Mouse (Mus musculus): ENCODE data around the gene Mptx2. TPM values are rescaled to one million over a fixed set of nuclear protein-coding genes. Genes with fewer than 3 reads are reported as not detected.
"Not testable (repeated sequence)": the region's sequence is repeated elsewhere in the genome, so short reads cannot be mapped to it uniquely, and the experiment has no call there.

Gene Mptx2
- polyA plus RNA-seq, 1 experiment from 2014 or later = not detected

DNA sequence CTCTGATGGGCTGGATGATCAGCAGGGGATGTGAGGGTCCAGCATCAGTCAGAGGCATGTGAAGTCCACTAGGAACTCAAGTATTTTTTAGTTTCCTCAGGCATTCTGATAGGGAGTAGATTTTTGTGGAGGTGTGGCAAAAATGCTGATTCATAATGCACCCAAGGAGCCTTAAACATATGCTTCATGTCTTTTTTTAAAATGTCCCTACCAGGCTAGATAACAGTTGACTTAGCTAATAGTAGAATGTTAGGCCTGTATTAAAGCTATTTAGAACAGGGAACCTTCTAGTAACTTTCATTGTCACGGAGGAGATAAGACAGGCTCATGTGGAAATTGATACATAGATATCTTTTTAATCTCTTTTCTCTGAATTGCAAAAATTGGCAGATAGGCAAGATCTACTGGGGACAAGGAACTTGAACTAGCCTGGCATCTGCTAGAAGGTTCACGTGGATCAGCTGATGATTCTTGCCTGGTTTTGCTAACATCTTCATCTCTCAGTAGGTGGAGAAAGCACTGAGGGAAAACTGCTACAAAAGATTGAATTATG is 40.4 kb upstream of the Mptx2 start:
- Histone ChIP-seq H3K9ac (no peak overlapping the region), H3K4me1 (ENCODE audit: insufficient read depth) (no peaks in the 10 kb centered on the region), H3K27me3 (ENCODE audit: insufficient read depth, low read length) (no peaks in the 10 kb centered on the region), H3K27ac (ENCODE audit: low read depth) (no peak overlapping the region), H3K4me3 (ENCODE audit: low read depth, low read length) (no peak overlapping the region), H3K9me3 (ENCODE audit: low read depth, low read length) (no peaks in the 10 kb centered on the region), H3K36me3 (ENCODE audit: insufficient read depth) (no peaks in the 10 kb centered on the region), H3K4me2 (no peak overlapping the region)
- 82% methylated on average over 2 of the region's 2 CpGs for WGBS
- TF ChIP-seq CTCF (IDR thresholded peaks at IDR 0.05; ENCODE audit: low read depth) = no peak
- no peak for ATAC-seq (ENCODE audit: insufficient read depth)
- DNase-seq = no peak

DNA sequence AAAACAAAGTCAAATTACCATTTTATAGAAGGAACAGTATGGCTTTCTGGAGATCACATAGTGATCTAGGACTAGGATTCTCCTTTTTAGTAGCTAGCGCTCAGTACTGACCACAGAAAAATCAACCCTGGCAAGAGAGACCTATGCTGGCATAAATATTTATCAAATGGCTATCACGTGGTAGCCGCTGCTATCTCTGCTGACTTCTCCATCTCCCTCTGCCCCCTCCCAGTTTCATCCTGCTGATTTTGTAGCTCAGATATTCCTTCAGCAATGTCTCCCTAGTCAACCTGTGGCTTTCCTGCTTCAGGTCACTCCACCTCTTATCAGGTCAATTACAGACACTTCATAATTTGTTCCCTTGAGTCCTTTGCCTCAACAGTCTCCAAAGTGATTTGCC is 38.1 kb upstream of the Mptx2 start:
- Histone ChIP-seq H3K4me2 (no peak overlapping the region), H3K36me3 (ENCODE audit: insufficient read depth) (no peaks in the 10 kb centered on the region), H3K27ac (ENCODE audit: low read depth) (no peak overlapping the region), H3K9ac (no peak overlapping the region), H3K4me3 (ENCODE audit: low read depth, low read length) (no peak overlapping the region), H3K4me1 (ENCODE audit: insufficient read depth) (no peaks in the 10 kb centered on the region), H3K9me3 (ENCODE audit: low read depth, low read length) (no peaks in the 10 kb centered on the region), H3K27me3 (ENCODE audit: insufficient read depth, low read length) (no peaks in the 10 kb centered on the region)
- TF ChIP-seq CTCF (IDR thresholded peaks at IDR 0.05; ENCODE audit: low read depth) = no peak
- ATAC-seq (ENCODE audit: insufficient read depth) (no peak), DNase-seq (no peak)
- WGBS = 49% methylated on average over 3 of the region's 3 CpGs

DNA sequence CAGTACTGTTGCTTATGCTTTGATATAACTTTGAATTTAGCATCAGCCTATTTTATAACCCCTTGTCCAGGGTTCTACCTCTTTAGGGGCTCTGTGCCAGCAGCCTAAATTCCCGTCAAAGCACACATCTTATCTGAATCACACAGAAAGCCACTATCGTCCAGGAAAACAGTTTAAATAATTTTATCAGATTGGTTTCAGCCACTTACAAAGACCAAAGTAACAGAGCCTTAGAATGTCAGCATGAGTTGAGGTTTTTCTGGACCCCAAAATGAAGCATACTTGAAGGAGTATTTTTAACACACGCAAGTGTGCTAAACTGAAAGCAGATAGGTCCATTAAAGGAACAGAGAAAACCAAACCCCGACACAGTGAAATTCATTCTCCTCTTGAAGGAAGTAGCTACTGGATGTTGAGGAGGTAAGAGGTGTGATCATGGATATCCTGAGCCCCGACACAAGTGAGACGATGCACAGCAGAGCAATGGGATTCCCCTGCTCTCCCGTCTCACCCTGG is 36.0 kb upstream of the Mptx2 start:
- H3K36me3 ChIP-seq (ENCODE audit: insufficient read depth); H3K27me3 ChIP-seq (ENCODE audit: insufficient read depth, low read length); H3K9me3 ChIP-seq (ENCODE audit: low read depth, low read length); DNase-seq; H3K4me3 ChIP-seq (ENCODE audit: low read depth, low read length); H3K4me2 ChIP-seq; ATAC-seq (ENCODE audit: insufficient read depth); H3K27ac ChIP-seq (ENCODE audit: low read depth); H3K9ac ChIP-seq; H3K4me1 ChIP-seq (ENCODE audit: insufficient read depth): not testable (repeated sequence)
- 58% methylated on average over 7 of the region's 7 CpGs for WGBS

DNA sequence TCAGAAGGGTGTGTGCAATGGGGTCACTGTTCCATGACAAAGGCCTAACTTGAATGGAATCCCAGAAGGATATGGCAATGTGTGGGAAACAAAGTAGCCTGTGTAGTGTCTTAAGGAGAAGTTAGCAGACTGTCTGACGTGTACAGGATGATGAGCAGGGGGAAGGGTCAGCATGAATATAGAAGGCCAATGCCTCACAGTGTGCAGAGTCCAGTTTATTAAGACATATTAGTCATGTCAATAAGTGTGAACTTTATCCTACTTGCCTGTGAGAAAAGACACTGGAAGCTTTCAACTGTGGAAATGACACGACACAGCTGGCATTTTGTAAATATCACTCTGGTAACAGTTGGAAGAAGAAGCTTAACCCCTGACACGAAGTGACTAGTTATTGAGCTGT is 25.2 kb upstream of the Mptx2 start:
- H3K36me3 ChIP-seq (ENCODE audit: insufficient read depth); H3K27me3 ChIP-seq (ENCODE audit: insufficient read depth, low read length); H3K27ac ChIP-seq (ENCODE audit: low read depth); H3K4me2 ChIP-seq; H3K9me3 ChIP-seq (ENCODE audit: low read depth, low read length); ATAC-seq (ENCODE audit: insufficient read depth); H3K9ac ChIP-seq; H3K4me3 ChIP-seq (ENCODE audit: low read depth, low read length); H3K4me1 ChIP-seq (ENCODE audit: insufficient read depth): not testable (repeated sequence)
- peak; percentile 17 for DNase-seq
- 24% methylated on average over 3 of the region's 3 CpGs for WGBS

DNA sequence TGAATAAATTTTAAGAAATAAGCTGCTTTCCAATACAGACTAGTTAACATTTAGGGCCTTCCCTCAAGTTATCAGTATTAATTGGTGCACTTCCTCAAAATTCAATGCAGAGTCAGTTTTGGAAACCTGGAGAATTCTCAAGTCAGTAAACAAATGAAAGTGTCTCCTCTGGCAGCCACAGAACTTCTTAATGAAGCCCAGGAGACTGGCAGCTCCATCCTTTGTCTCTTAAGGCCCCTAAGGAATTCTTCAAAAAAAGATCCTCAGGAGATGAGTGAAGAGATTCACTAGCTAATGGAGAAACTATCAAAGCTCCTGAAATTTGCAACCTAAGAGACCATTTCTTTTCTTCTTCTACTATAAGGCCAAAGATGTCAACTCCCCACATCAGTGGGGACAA is 11.9 kb downstream of the Mptx2 start, which contains the start of gene Olfr418:
Gene Olfr418, plus strand, starts transcription at position 301 of the 400 bp plus-strand sequence.
- DNase-seq = no peak
- Histone ChIP-seq H3K9ac (no peak within 1 kb of the TSS), H3K4me1 (ENCODE audit: insufficient read depth) (no peaks in the 10 kb centered on the region), H3K9me3 (ENCODE audit: low read depth, low read length) (no peaks in the 10 kb centered on the region), H3K4me3 (ENCODE audit: low read depth, low read length) (no peak within 1 kb of the TSS), H3K27ac (ENCODE audit: low read depth) (no peak within 1 kb of the TSS), H3K36me3 (ENCODE audit: insufficient read depth) (no peaks in the 10 kb centered on the region), H3K27me3 (ENCODE audit: insufficient read depth, low read length) (no peaks in the 10 kb centered on the region), H3K4me2 (no peak within 1 kb of the TSS)
- TF ChIP-seq CTCF (IDR thresholded peaks at IDR 0.05; ENCODE audit: low read depth) = no peak
- ATAC-seq (ENCODE audit: insufficient read depth) = no peak

DNA sequence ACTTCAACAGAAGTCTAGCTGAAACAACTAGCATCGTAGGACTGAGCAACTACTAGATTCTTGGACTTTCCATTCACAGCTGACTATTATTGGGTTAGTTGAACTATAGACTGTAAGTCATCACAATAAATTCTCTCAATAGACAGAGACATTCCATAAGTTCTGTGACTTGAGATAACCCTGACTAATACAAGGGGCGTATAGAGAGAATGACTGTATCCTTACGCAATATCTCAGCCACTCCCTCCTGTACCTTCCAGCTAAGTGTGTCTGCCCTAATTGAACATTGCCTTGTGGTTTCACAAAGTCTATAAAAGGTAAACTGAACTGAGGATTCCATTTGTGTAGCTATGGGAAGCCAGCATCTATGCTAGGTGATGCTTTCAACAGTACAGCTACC is 27.7 kb downstream of the Mptx2 start:
- H3K9me3 ChIP-seq (ENCODE audit: low read depth, low read length) = no peaks in the 10 kb centered on the region
- H3K36me3 ChIP-seq (ENCODE audit: insufficient read depth) = no peaks in the 10 kb centered on the region
- no peaks in the 10 kb centered on the region for H3K27me3 ChIP-seq (ENCODE audit: insufficient read depth, low read length)
- TF ChIP-seq CTCF (IDR thresholded peaks at IDR 0.05; ENCODE audit: low read depth) = no peak
- H3K27ac ChIP-seq (ENCODE audit: low read depth) = no peak overlapping the region
- WGBS = 87% methylated on average over 3 of the region's 3 CpGs
- H3K9ac ChIP-seq = no peak overlapping the region
- no peak overlapping the region for H3K4me3 ChIP-seq (ENCODE audit: low read depth, low read length)
- ATAC-seq (ENCODE audit: insufficient read depth) (no peak), DNase-seq (no peak)
- H3K4me2 ChIP-seq = no peak overlapping the region
- no peaks in the 10 kb centered on the region for H3K4me1 ChIP-seq (ENCODE audit: insufficient read depth)

DNA sequence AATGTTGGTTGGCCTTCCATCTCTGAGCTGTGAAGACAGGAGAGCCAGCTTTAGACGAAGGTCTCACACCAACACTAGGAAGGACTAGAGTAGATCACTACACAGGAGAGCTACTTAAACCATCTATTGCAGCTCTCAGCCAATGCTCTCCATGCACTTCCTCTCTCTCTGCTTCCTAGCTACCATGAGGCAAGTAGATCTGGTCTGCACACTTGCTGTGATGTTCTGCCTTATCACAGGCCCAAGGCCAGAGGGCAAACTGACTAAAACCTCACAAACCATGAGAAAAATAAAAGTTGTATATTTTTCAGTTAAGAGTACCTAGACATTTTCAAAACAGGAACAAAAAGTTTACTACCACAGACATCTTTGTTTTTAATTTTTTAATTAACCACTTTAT is 40.6 kb downstream of the Mptx2 start:
- H3K36me3 ChIP-seq (ENCODE audit: insufficient read depth); H3K4me1 ChIP-seq (ENCODE audit: insufficient read depth); DNase-seq; H3K9me3 ChIP-seq (ENCODE audit: low read depth, low read length); H3K4me3 ChIP-seq (ENCODE audit: low read depth, low read length); ATAC-seq (ENCODE audit: insufficient read depth); H3K9ac ChIP-seq; H3K4me2 ChIP-seq; H3K27ac ChIP-seq (ENCODE audit: low read depth); H3K27me3 ChIP-seq (ENCODE audit: insufficient read depth, low read length): not testable (repeated sequence)
- whole genome bisulfite sequencing = 75% methylated on average over 1 of the region's 1 CpGs

DNA sequence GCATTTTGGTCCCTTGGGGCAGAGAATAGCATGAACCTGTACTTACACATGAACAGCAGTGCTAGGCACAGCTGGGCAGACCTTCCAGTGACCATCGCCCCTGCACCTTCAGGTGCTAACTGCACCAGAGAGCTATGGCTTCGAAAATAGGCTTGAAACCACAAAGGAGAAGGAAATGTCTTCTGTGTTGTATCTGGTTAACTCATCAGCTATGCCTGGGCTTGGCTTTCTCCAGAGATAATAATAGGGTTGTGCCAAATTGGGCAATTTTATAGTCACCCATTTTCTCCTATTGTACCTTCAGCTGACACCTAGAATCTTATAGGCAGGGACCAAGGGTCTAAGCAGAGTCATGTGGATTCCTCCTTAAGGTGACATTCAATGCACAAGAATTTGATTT is 50.5 kb downstream of the Mptx2 start, which contains the start of gene Fcer1a:
Gene Fcer1a, minus strand, starts transcription at position 134 of the 400 bp plus-strand sequence.
- 88% methylated on average over 2 of the region's 2 CpGs for WGBS
- H3K9me3 ChIP-seq (ENCODE audit: low read depth, low read length) = no peaks in the 10 kb centered on the region
- H3K27ac ChIP-seq (ENCODE audit: low read depth) = no peak within 1 kb of the TSS
- H3K4me1 ChIP-seq (ENCODE audit: insufficient read depth) = no peaks in the 10 kb centered on the region
- H3K4me2 ChIP-seq = no peak within 1 kb of the TSS
- no peaks in the 10 kb centered on the region for H3K36me3 ChIP-seq (ENCODE audit: insufficient read depth)
- H3K9ac ChIP-seq = no peak within 1 kb of the TSS
- H3K4me3 ChIP-seq (ENCODE audit: low read depth, low read length) = no peak within 1 kb of the TSS
- ATAC-seq (ENCODE audit: insufficient read depth) = no peak
- H3K27me3 ChIP-seq (ENCODE audit: insufficient read depth, low read length) = no peaks in the 10 kb centered on the region
- no peak for TF ChIP-seq CTCF (IDR thresholded peaks at IDR 0.05; ENCODE audit: low read depth)
- no peak for DNase-seq

Other genes with a start within 250 kb of the Mptx2 start
- gene Olfr1408, start 140.4 kb downstream of the Mptx2 start, polyA plus RNA-seq (2014; fragmentation: Nextera tagmentation; extraction: Ambion mirVana) = not detected in 2 replicates
- gene Olfr1406, start 87.1 kb downstream of the Mptx2 start, polyA plus RNA-seq (2014; fragmentation: Nextera tagmentation; extraction: Ambion mirVana) = not detected in 2 replicates
- not detected in 2 replicates for gene Olfr218, start 80.0 kb downstream of the Mptx2 start, polyA plus RNA-seq (2014; fragmentation: Nextera tagmentation; extraction: Ambion mirVana)
- gene Olfr1404, start 65.4 kb downstream of the Mptx2 start, polyA plus RNA-seq (2014; fragmentation: Nextera tagmentation; extraction: Ambion mirVana) = not detected in 2 replicates
- gene Fcer1a, start 50.6 kb downstream of the Mptx2 start, polyA plus RNA-seq (2014; fragmentation: Nextera tagmentation; extraction: Ambion mirVana) = not detected in 2 replicates
- gene Olfr418, start 11.8 kb downstream of the Mptx2 start, polyA plus RNA-seq (2014; fragmentation: Nextera tagmentation; extraction: Ambion mirVana) = not detected in 2 replicates
- 0.54 and 0.81 TPM in 2 replicates for gene Ackr1, start 56.0 kb upstream of the Mptx2 start, polyA plus RNA-seq (2014; fragmentation: Nextera tagmentation; extraction: Ambion mirVana)
- gene Aim2, start 73.1 kb upstream of the Mptx2 start, polyA plus RNA-seq (2014; fragmentation: Nextera tagmentation; extraction: Ambion mirVana) = 0.92 and 2.5 TPM in 2 replicates
- gene Cadm3, start 89.9 kb upstream of the Mptx2 start, polyA plus RNA-seq (2014; fragmentation: Nextera tagmentation; extraction: Ambion mirVana) = 4.1 and 4.9 TPM in 2 replicates
- gene Ifi206, start 213.3 kb upstream of the Mptx2 start, polyA plus RNA-seq (2014; fragmentation: Nextera tagmentation; extraction: Ambion mirVana) = 0.17 and 0.18 TPM in 2 replicates